Mouse (Mus musculus) mouse embryonic stem cell (cell line): ENCODE results near the gene Mmgt2.

Experiments
- in situ Hi-C, 2 experiments: fragments of 300-500 bp; cut with MboI; formaldehyde crosslinking; loops; 1 replicate in 1 of 2; 3 replicates in 1 of 2; pipeline ENCODE4 v1.14.3; 2019 to 2020; ENCODE audit warnings: low sequenced_read_pairs in 2 of 2, low pct_unique_long_range_greater_than_20kb in 1 of 2, mixed read lengths in 1 of 2; ENCODE audit not compliant: unreplicated experiment in 1 of 2

The Mmgt2 gene

DNA sequence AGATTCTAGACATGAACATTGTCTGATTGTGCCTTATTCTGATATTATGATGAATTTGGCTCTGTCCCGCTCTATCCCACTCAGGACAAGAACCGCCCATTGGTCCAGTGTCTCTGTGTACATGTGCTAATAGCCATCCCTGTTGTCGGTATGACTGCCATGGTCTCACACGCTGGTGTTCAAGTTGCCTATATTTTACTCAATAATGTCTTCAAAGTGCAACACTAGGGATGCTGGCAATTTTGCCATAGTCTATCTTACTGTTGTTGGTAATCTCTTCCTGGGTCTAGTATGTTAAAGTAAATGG lies 27.8 kb downstream of the Mmgt2 start:
- in situ Hi-C loops, result loop anchor here (5.0 to 25.0 kb wide), 2 partner anchors 64 to 389 kb away; partner anchors contain the start of genes Ttc19 (in 2 of the 2) and Zswim7 (in 2 of the 2)

DNA sequence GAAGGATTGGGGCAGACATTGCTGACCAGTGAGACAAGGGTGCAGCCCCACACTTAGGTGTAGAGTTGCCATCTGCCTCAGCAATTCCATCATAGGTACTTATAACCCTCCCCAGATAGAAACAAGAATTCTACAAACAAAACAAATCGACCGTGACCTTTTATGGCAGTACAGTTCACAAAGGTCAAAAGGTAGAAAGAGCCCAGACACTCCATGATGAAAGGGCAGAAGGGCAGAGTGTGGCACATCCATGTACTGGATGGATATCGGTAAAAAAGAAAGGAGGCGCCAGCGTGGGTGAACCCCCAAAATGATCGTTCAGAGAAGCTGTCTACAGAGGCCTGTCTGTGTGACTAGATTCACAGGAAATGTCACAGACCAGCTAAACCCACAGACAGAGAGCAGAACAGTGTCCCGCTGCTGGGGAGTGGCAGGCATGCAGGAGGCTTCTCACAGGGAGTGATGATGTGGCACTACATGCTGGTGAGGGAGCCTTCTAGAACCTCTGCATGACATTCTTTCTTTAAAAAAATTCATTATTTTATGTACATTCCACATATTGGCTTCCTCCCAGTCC lies 30.4 kb downstream of the Mmgt2 start:
- in situ Hi-C loops, result loop anchor here (5.0 to 25.0 kb wide), 2 partner anchors 67 to 392 kb away; partner anchors contain the start of genes Ttc19 (in 2 of the 2) and Zswim7 (in 2 of the 2)

GRCm38 (mm10) chr11:62679954-62680353 lies 31.5 kb downstream of the Mmgt2 start:
- in situ Hi-C loops, result loop anchor here (5.0 to 25.0 kb wide), 2 partner anchors 68 to 393 kb away; partner anchors contain the start of genes Ttc19 (in 2 of the 2) and Zswim7 (in 2 of the 2)

GRCm38 (mm10) chr11:62691592-62691991 lies 43.1 kb downstream of the Mmgt2 start:
- in situ Hi-C loops, result loop anchor here (25.0 kb wide), 1 partner anchor 404 kb away; the partner anchor contains the start of genes Ttc19 (in 2 of the 2) and Zswim7 (in 2 of the 2)

GRCm38 (mm10) chr11:62693299-62694184 lies 45.1 kb downstream of the Mmgt2 start:
- in situ Hi-C loops, result loop anchor here (25.0 kb wide), 1 partner anchor 406 kb away; the partner anchor contains the start of genes Ttc19 (in 2 of the 2) and Zswim7 (in 2 of the 2)

GRCm38 (mm10) chr11:62695126-62695525 lies 46.7 kb downstream of the Mmgt2 start:
- in situ Hi-C loops, result loop anchor here (25.0 kb wide), 1 partner anchor 408 kb away; the partner anchor contains the start of genes Ttc19 (in 2 of the 2) and Zswim7 (in 2 of the 2)

DNA sequence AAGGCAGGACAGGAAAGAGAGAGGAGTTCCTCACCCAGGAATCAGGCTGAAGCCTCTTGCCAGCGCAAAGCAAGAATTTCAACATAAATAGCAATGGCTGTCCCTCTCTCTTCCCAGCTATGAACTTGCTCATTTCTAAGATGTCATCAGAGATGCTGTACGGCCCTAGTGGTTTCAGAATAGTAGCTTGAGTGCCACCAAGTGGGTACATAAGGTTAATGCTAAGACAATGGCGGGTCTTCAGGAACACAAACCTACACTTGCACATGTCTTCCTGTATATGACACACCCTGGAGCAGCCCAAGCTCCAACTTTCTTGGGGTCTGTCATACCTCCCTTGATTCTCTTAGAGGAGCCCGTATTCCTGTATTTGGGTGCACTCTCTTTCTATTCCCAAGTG lies 51.3 kb downstream of the Mmgt2 start:
- in situ Hi-C loops, result loop anchor here (25.0 kb wide), 1 partner anchor 412 kb away; the partner anchor contains the start of genes Ttc19 (in 2 of the 2) and Zswim7 (in 2 of the 2)

DNA sequence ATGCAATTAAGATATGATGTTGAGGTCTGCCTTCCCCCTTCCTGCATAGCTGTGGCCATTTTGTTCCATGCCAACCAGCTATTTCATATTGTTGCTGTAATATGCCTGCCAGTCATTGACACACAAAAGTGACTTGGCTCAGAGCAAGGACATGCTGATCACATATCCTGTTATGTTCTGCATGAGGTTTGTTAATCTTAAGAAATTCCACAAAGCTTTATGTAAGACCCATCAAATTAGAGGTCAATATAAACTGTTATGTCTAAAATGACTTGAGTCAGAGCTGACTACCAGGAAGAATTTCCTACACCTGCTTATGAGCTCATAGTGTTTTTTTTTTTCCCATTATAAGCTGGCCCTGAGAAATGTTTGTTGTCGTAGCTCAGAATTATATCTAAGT lies 52.8 kb downstream of the Mmgt2 start:
- in situ Hi-C loops, result no loop called here

DNA sequence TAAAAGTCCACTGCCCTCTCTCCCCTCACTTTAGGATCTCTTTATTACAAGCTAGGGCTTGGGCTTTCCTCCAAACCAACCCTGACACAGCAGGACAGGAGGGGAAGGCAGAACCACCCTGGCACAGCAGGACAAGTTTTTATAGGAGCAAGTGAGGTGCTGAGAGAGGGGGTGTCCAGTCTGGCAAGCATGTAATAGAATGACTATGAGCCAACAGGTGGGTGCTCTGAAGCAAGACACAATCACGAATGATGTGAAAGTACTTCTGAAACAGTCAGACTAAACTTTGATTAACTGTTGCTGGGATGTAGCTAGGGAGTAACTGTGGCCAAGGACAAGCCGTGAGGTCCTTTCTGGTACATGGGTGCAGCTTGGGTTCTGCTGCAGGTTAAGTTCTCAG lies 57.7 kb downstream of the Mmgt2 start:
- in situ Hi-C loops, result no loop called here

- in situ Hi-C loops, result no loop called here
Observed at GRCm38 (mm10) chr11:62708252-62708651, 59.8 kb downstream of the Mmgt2 start.

GRCm38 (mm10) chr11:62710657-62711056 lies 62.2 kb downstream of the Mmgt2 start:
- in situ Hi-C loops, result no loop called here
